Mouse (Mus musculus) E14TG2a.4 (cell line): ENCODE measurements around the gene 4930404N11Rik.

Experiments used
- CTCF ChIP-seq: conservative IDR thresholded peaks from 2 replicates; pipeline ENCODE4 v1.5.1; 2014; ENCODE audit warnings: low read length
- NANOG ChIP-seq: IDR thresholded peaks from 2 replicates; pipeline ENCODE4 v1.6.1; 2014; ENCODE audit warnings: borderline replicate concordance, low read length, mixed read lengths
- POU5F1 ChIP-seq: IDR thresholded peaks from 2 replicates; pipeline ENCODE4 v1.6.1; 2014; ENCODE audit warnings: low read length, borderline replicate concordance

DNA sequence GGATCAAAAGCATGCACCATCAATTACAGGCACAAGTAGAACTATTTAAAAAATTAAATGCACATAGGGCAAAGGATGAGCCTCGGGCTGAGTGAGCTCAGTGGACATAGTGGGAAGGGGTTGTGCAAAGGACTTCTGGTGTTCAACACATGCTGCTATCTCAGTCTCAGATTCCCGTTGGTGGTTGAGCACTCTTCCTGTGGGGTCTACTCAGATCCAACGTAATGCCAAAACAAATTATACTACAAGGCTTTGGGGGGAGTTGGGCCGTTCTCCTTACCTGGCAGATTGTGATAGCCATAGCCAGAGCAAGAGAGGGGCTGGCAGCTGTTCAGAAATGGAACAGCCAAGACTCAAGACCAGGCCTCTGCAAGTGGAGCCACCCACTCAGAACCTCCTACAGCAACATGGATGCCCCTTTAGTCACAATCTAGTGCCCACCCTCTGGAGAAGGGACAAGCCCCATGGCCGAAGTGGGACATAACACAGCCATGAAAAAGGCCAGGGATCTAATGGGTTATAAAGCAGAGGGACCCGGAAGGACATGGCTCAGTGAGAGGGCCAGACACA is 14.3 kb upstream of the 4930404N11Rik start:
- TF ChIP-seq CTCF = no peak
- no peak for TF ChIP-seq NANOG
- TF ChIP-seq POU5F1 = no peak
